Mouse (Mus musculus): ENCODE measurements at regions not wholly inside any gene's neighbourhood (a gene's known extent, or its start where the extent isn't known, plus 50 kb on each side); places are given as distances from the start of the nearest gene placed in this dataset.

DNA sequence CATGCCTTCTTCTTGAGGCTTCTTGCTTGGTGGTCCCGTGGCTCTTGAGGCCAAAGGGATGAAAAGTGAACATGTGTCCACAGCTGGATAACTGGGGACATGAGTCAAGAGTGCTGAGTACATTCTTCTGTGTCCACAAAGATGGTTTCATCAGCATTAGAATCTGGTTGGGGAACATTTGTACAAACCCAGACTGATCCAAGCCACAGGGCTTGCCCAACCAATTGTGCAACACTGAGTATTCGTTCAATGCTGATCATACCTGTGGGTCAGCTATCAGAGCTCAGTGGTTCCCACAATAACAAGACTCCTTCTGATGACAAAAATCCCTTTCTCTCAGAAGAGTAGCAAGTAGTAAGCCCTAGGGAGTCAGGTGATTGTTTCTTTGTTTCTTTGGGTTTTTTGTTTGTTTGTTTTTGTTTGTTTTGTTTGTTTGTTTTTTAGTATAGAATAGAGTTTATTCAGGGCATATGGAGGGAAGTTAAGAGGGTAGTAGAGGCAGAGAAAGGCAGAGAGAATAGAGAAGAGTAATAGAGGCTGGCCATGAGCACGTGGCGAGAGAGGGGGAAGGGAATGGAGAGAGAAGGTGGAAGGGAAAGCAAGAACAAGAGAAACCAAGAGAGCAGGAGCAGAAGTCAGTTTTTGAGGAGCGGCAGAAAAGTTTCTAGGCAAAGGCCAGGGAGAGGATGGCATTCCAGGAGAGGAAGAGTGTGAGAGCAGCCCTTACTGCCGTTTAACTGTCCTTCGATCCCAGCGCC lies 612.5 kb downstream of the Zfp706 start:
- Histone ChIP-seq H3K4me1 (replicated peaks; ENCODE audit: control insufficient read depth, insufficient read depth, low read length) (peaks cover 12% of the 10 kb centered on the region), H3K4me2 (ENCODE audit: low read length) (no peak overlapping the region), H3K27ac (ENCODE audit: low read length) (no peak overlapping the region), H3K4me3 (replicated peaks; ENCODE audit: low read length) (no peak overlapping the region), H3K9me3 (ENCODE audit: control insufficient read depth, low read length) (no peaks in the 10 kb centered on the region), H3K27me3 (replicated peaks; ENCODE audit: control insufficient read depth, insufficient read depth, low read length) (no peaks in the 10 kb centered on the region), H3K9ac (replicated peaks; ENCODE audit: low read depth, low read length) (no peak overlapping the region), H3K36me3 (ENCODE audit: control insufficient read depth, insufficient read depth) (no peaks in the 10 kb centered on the region)
- 86% methylated on average over 8 of the region's 8 CpGs for WGBS
- no peak for ATAC-seq

DNA sequence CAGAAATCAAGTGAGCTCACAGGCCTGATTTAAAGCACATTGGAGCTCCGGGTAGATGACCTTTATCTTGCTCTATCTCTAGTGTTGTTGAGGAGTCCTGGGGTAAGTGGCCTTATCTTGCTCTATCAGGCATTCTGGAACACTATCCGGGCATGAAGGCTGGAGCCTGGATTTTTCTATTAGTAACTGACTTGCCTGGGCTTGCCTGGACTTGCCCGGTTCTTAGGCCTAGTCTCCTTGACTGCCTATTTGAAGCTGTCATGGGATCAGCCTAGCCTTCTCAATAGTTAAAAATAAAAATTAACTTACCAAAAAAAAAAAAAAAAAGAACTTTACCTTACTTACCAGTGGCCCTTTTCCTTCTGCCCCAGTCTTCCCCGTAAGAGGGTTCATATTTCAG lies 617.8 kb downstream of the Zfp706 start:
- H3K27me3 ChIP-seq (replicated peaks; ENCODE audit: control insufficient read depth, insufficient read depth, low read length), result no peaks in the 10 kb centered on the region
- H3K9ac ChIP-seq (replicated peaks; ENCODE audit: low read depth, low read length), result no peak overlapping the region
- no peak overlapping the region for H3K27ac ChIP-seq (ENCODE audit: low read length)
- no peaks in the 10 kb centered on the region for H3K4me1 ChIP-seq (replicated peaks; ENCODE audit: control insufficient read depth, insufficient read depth, low read length)
- H3K9me3 ChIP-seq (ENCODE audit: control insufficient read depth, low read length), result no peaks in the 10 kb centered on the region
- H3K4me3 ChIP-seq (replicated peaks; ENCODE audit: low read length), result no peak overlapping the region
- ATAC-seq, result no peak
- no peak overlapping the region for H3K4me2 ChIP-seq (ENCODE audit: low read length)
- no peaks in the 10 kb centered on the region for H3K36me3 ChIP-seq (ENCODE audit: control insufficient read depth, insufficient read depth)
- 85% methylated on average over 4 of the region's 4 CpGs for WGBS

GRCm38 (mm10) chr15:36381228-36381671 lies 626.3 kb downstream of the Zfp706 start:
- Histone ChIP-seq H3K27me3 (replicated peaks; ENCODE audit: control insufficient read depth, insufficient read depth, low read length) (peaks cover 4% of the 10 kb centered on the region; the same call in 1 of the 2 replicates), H3K4me2 (ENCODE audit: low read length) (peak overlapping the region; percentile 19; the same call in 1 of the 2 replicates), H3K36me3 (ENCODE audit: control insufficient read depth, insufficient read depth) (no peaks in the 10 kb centered on the region), H3K4me3 (replicated peaks; ENCODE audit: low read length) (peak overlapping the region; percentile 10; the same call in 1 of the 2 replicates), H3K9me3 (ENCODE audit: control insufficient read depth, low read length) (no peaks in the 10 kb centered on the region), H3K4me1 (replicated peaks; ENCODE audit: control insufficient read depth, insufficient read depth, low read length) (no peaks in the 10 kb centered on the region), H3K9ac (replicated peaks; ENCODE audit: low read depth, low read length) (no peak overlapping the region), H3K27ac (ENCODE audit: low read length) (no peak overlapping the region)
- no peak for ATAC-seq
- 5% methylated on average over 8 of the region's 8 CpGs for WGBS

- ATAC-seq, result no peak
- H3K4me3 ChIP-seq (replicated peaks; ENCODE audit: low read length), result peak overlapping the region; percentile 10
Measured at GRCm38 (mm10) chr15:36380461-36381227, 626.9 kb downstream of the Zfp706 start.

DNA sequence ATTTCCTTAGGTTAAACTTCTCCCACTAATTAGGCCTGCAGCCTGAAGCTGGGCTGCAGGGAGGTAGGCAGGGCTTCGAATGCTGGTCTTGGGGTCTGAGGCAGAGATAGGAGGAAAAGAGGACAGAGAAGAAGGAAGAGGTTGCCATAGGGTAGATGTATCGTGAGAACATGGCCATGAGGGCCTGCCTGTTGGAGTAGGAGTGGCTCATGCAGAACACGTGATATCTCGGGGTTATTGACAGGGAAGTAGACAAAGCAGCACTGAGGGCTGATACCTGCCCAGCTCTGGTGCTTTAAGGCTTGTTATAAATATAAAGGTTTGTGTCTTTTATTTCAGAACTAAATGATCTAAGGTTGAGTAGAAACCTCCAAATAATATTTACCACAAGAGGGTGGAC lies 628.9 kb downstream of the Zfp706 start:
- no peaks in the 10 kb centered on the region for H3K36me3 ChIP-seq (ENCODE audit: control insufficient read depth, insufficient read depth)
- no peak overlapping the region for H3K9ac ChIP-seq (replicated peaks; ENCODE audit: low read depth, low read length)
- no peak overlapping the region for H3K4me2 ChIP-seq (ENCODE audit: low read length)
- no peak for ATAC-seq
- 91% methylated on average over 4 of the region's 4 CpGs for WGBS
- H3K4me3 ChIP-seq (replicated peaks; ENCODE audit: low read length), result no peak overlapping the region
- H3K27me3 ChIP-seq (replicated peaks; ENCODE audit: control insufficient read depth, insufficient read depth, low read length), result peaks cover 4% of the 10 kb centered on the region; the same call in 1 of the 2 replicates
- no peaks in the 10 kb centered on the region for H3K9me3 ChIP-seq (ENCODE audit: control insufficient read depth, low read length)
- peaks cover 12% of the 10 kb centered on the region for H3K4me1 ChIP-seq (replicated peaks; ENCODE audit: control insufficient read depth, insufficient read depth, low read length)
- H3K27ac ChIP-seq (ENCODE audit: low read length), result no peak overlapping the region

More at GRCm38 (mm10) chr15:36380461-36381227, 626.9 kb downstream of the Zfp706 start:
- Histone ChIP-seq H3K27ac (ENCODE audit: low read length) (no peak overlapping the region), H3K9ac (replicated peaks; ENCODE audit: low read depth, low read length) (no peak overlapping the region), H3K9me3 (ENCODE audit: control insufficient read depth, low read length) (no peaks in the 10 kb centered on the region), H3K27me3 (replicated peaks; ENCODE audit: control insufficient read depth, insufficient read depth, low read length) (peaks cover 4% of the 10 kb centered on the region; the same call in 1 of the 2 replicates), H3K36me3 (ENCODE audit: control insufficient read depth, insufficient read depth) (no peaks in the 10 kb centered on the region), H3K4me2 (ENCODE audit: low read length) (peak overlapping the region; percentile 19; the same call in 1 of the 2 replicates), H3K4me1 (replicated peaks; ENCODE audit: control insufficient read depth, insufficient read depth, low read length) (no peaks in the 10 kb centered on the region; the same call in 1 of the 2 replicates)
- WGBS, result 9% methylated on average over 17 of the region's 17 CpGs

DNA sequence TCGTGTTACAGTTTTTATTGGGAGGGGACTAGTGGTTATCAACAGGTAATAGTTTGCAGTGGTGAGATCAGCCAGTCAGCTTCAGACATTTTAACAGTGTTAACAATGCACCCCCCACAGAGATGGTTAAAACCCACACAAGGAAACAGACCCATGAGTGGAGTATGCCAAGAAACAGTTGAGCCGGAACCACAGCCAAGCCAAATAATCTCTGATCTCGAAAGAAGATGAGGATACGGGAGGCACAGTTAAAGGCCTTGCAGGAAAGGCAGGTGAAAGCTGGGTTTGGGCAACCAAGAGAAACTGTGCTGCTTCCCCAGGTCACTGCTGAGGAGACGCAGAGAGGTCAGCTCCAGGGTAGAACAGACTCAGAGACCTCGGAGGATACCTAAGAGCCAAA lies 631.0 kb downstream of the Zfp706 start:
- ATAC-seq, result no peak
- no peak overlapping the region for H3K4me3 ChIP-seq (replicated peaks; ENCODE audit: low read length)
- no peak overlapping the region for H3K4me2 ChIP-seq (ENCODE audit: low read length)
- WGBS, result 63% methylated on average over 6 of the region's 6 CpGs
- H3K27ac ChIP-seq (ENCODE audit: low read length), result no peak overlapping the region
- peaks cover 4% of the 10 kb centered on the region; the same call in 1 of the 2 replicates for H3K27me3 ChIP-seq (replicated peaks; ENCODE audit: control insufficient read depth, insufficient read depth, low read length)
- no peak overlapping the region for H3K9ac ChIP-seq (replicated peaks; ENCODE audit: low read depth, low read length)
- no peaks in the 10 kb centered on the region for H3K36me3 ChIP-seq (ENCODE audit: control insufficient read depth, insufficient read depth)
- peaks cover 12% of the 10 kb centered on the region for H3K4me1 ChIP-seq (replicated peaks; ENCODE audit: control insufficient read depth, insufficient read depth, low read length)
- no peaks in the 10 kb centered on the region for H3K9me3 ChIP-seq (ENCODE audit: control insufficient read depth, low read length)

DNA sequence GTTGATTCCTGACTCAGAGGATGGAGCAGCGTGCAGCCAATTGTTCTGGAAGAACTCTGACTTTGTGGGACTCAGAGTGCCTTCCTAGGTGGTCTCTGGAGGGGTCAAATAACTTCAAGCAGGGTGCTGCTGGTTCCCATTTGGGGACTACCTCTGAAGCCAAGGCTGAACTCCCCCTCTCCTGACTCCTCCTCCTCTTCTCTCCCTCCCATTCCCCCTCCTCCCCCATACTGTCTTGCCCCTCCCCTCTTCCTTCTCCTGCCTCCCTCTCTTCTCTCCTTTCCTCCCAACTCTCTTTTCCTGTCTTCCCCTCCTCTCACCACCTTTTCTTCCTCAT lies 632.1 kb downstream of the Zfp706 start:
- peaks cover 2% of the 10 kb centered on the region; the same call in 1 of the 2 replicates for H3K27me3 ChIP-seq (replicated peaks; ENCODE audit: control insufficient read depth, insufficient read depth, low read length)
- H3K27ac ChIP-seq (ENCODE audit: low read length), result no peak overlapping the region
- H3K4me3 ChIP-seq (replicated peaks; ENCODE audit: low read length), result no peak overlapping the region
- no peak overlapping the region for H3K9ac ChIP-seq (replicated peaks; ENCODE audit: low read depth, low read length)
- peak overlapping the region; percentile 85 for H3K4me2 ChIP-seq (ENCODE audit: low read length)
- H3K9me3 ChIP-seq (ENCODE audit: control insufficient read depth, low read length), result no peaks in the 10 kb centered on the region
- 0% methylated on average over 1 of the region's 1 CpGs for WGBS
- no peaks in the 10 kb centered on the region for H3K36me3 ChIP-seq (ENCODE audit: control insufficient read depth, insufficient read depth)
- peak; percentile 27; the same call in 1 of the 2 replicates for ATAC-seq
- H3K4me1 ChIP-seq (replicated peaks; ENCODE audit: control insufficient read depth, insufficient read depth, low read length), result peaks cover 12% of the 10 kb centered on the region

DNA sequence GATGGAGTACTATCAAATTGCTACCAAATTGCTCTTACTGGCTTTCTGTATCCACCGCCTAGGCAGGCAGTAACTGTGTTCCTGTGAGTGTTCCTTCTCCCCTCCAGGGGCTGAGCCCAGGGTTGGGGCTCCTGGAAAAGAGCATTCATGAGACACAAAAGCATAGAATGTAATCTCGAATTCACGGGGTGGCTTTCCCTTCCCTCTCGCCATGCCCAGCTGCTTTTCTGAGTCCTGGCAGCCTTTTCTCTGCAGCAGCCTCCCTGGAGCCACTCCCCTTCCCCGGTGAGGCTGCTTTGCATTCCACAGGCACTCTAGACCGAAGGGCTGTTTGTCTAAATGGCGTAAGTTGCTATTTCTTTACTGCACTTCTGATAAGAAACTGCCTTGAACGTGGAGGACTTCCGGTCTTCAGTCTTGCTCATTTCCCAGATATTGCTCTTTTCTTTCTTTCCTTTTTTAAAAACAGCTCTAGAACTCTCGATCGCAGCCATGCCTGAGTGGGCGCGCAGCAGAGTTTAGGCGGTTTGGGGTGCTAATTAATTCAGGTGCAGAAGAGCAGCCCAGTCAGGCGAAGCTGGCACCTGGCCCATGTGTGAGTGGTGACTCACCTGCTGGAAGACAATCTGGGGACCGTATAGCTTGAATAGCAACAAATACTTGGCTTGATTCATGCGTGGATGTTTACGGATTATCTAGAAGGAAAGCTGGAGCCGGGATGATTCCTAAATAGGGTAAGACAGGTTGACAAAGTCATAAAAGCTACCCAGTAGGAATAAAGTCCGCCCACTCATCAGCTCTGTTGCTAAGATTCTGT lies 632.6 kb downstream of the Zfp706 start:
- Histone ChIP-seq H3K4me2 (ENCODE audit: low read length) (peak overlapping the region; percentile 85), H3K27ac (ENCODE audit: low read length) (no peak overlapping the region), H3K4me1 (replicated peaks; ENCODE audit: control insufficient read depth, insufficient read depth, low read length) (peaks cover 12% of the 10 kb centered on the region), H3K36me3 (ENCODE audit: control insufficient read depth, insufficient read depth) (no peaks in the 10 kb centered on the region), H3K9ac (replicated peaks; ENCODE audit: low read depth, low read length) (peak overlapping the region; percentile 52), H3K4me3 (replicated peaks; ENCODE audit: low read length) (peak overlapping the region; percentile 39), H3K27me3 (replicated peaks; ENCODE audit: control insufficient read depth, insufficient read depth, low read length) (no peaks in the 10 kb centered on the region), H3K9me3 (ENCODE audit: control insufficient read depth, low read length) (no peaks in the 10 kb centered on the region)
- under 1% methylated on average over 20 of the region's 20 CpGs for WGBS
- peak; percentile 84 for ATAC-seq
